Mouse (Mus musculus): ENCODE results near the gene Tmem161a. TPM values are rescaled to one million over a fixed set of nuclear protein-coding genes. Genes with fewer than 3 reads are reported as not detected.

Gene Tmem161a
- total RNA-seq, 2 experiments from 2014 or later, result 75.3 to 75.9 TPM

Other genes with a start within 250 kb of the Tmem161a start
- 10 to 100 TPM; 25.6 to 29.1 TPM for gene Gatad2a, start 176.0 kb upstream of the Tmem161a start, total RNA-seq (2021)
- gene Mau2, start 129.6 kb upstream of the Tmem161a start, total RNA-seq (2021), result 10 to 100 TPM; 24.2 to 25.8 TPM
- 10 to 100 TPM; 14.6 to 17.7 TPM for gene Sugp1, start 129.5 kb upstream of the Tmem161a start, total RNA-seq (2021)
- gene Tm6sf2, start 99.4 kb upstream of the Tmem161a start, total RNA-seq (2021), result under 1 TPM in 1 of 2 experiments, not detected in 1; 0.48 TPM
- under 1 TPM in 1 of 2 experiments, not detected in 1; 0.15 TPM for gene Hapln4, start 88.9 kb upstream of the Tmem161a start, total RNA-seq (2021)
- not detected for gene Ncan, start 51.5 kb upstream of the Tmem161a start, total RNA-seq (2021)
- gene Nr2c2ap, start 41.0 kb upstream of the Tmem161a start, total RNA-seq (2021), result 1 to 10 TPM; 4.3 to 4.6 TPM
- gene Rfxank, start 33.2 kb upstream of the Tmem161a start, total RNA-seq (2021), result 1 to 10 TPM; 6.2 to 9.3 TPM
- gene Borcs8, start 32.9 kb upstream of the Tmem161a start, total RNA-seq (2021), result 10 to 100 TPM; 14.2 to 16.3 TPM
- under 1 TPM; 0.28 to 0.32 TPM for gene Mef2b, start 32.6 kb upstream of the Tmem161a start, total RNA-seq (2021)
- gene Slc25a42, start 39.9 kb downstream of the Tmem161a start, total RNA-seq (2021), result 10 to 100 TPM; 28.0 to 40.6 TPM
- gene Sugp2, start 61.9 kb downstream of the Tmem161a start, total RNA-seq (2021), result 10 to 100 TPM; 34.8 to 46.2 TPM
- 1 to 10 TPM; 6.8 to 7.3 TPM for gene Armc6, start 62.1 kb downstream of the Tmem161a start, total RNA-seq (2021)
- gene Homer3, start 110.5 kb downstream of the Tmem161a start, total RNA-seq (2021), result 1 to 10 TPM; 3.0 to 4.7 TPM
- gene Ddx49, start 130.1 kb downstream of the Tmem161a start, total RNA-seq (2021), result 10 to 100 TPM; 28.8 to 33.0 TPM
- gene Cope, start 130.2 kb downstream of the Tmem161a start, total RNA-seq (2021), result 100 to 1,000 TPM; 115 TPM
- 10 to 100 TPM; 14.1 to 19.1 TPM for gene Cers1, start 143.4 kb downstream of the Tmem161a start, total RNA-seq (2021)
- 1 to 10 TPM in 1 of 2 experiments, under 1 TPM in 1; 0.52 to 3.9 TPM for gene Gdf1, start 157.5 kb downstream of the Tmem161a start, total RNA-seq (2021)
- gene Upf1, start 180.9 kb downstream of the Tmem161a start, total RNA-seq (2021), result 10 to 100 TPM; 27.0 to 27.6 TPM
- 1 to 10 TPM; 8.9 to 9.9 TPM for gene Comp, start 201.2 kb downstream of the Tmem161a start, total RNA-seq (2021)